Mouse (Mus musculus) neural tube, embryonic 13.5 days (tissue): Measurements from ENCODE around the gene Serinc2. TPM values are rescaled to one million over a fixed set of nuclear protein-coding genes. Genes with fewer than 3 reads are reported as not detected.
"Not testable (repeated sequence)": the region's sequence is repeated elsewhere in the genome, so short reads cannot be mapped to it uniquely, and the experiment has no call there.

Experiments
- ATAC-seq: fragments of 200-750 bp; cut with Nextera tagmentation; 2 replicates; pipeline ENCODE4 v1.8.0; 2017; ENCODE audit warnings: low read depth, mild to moderate bottlenecking, moderate TSS enrichment, moderate library complexity
- H3K27ac ChIP-seq: fragments of 300-500 bp; sonication (generic); replicated peaks from 2 replicates; pipeline ENCODE4 v1.5.1; 2015; ENCODE audit warnings: moderate library complexity, mild to moderate bottlenecking, inconsistent platforms
- H3K27me3 ChIP-seq: fragments of 300-500 bp; sonication (generic); 2 replicates; pipeline ENCODE4 v1.6.1; 2015; ENCODE audit warnings: mild to moderate bottlenecking, inconsistent platforms
- H3K36me3 ChIP-seq: fragments of 300-500 bp; sonication (generic); 2 replicates; pipeline ENCODE4 v1.6.1; 2015; ENCODE audit warnings: mild to moderate bottlenecking, inconsistent platforms
- H3K4me1 ChIP-seq: fragments of 300-500 bp; sonication (generic); replicated peaks from 2 replicates; pipeline ENCODE4 v1.6.1; 2015; ENCODE audit warnings: inconsistent platforms
- H3K4me2 ChIP-seq: fragments of 300-500 bp; sonication (generic); 2 replicates; pipeline ENCODE4 v1.6.1; 2015; ENCODE audit warnings: inconsistent platforms, mild to moderate bottlenecking, moderate library complexity
- H3K4me3 ChIP-seq: fragments of 300-500 bp; sonication (generic); 2 replicates; pipeline ENCODE4 v1.5.1; 2015; ENCODE audit warnings: mild to moderate bottlenecking, inconsistent platforms
- H3K9ac ChIP-seq: fragments of 300-500 bp; sonication (generic); 2 replicates; pipeline ENCODE4 v1.6.1; 2015; ENCODE audit warnings: moderate library complexity, mild to moderate bottlenecking, inconsistent platforms
- H3K9me3 ChIP-seq: fragments of 300-500 bp; sonication (generic); 2 replicates; pipeline ENCODE4 v1.6.1; 2016; ENCODE audit warnings: inconsistent platforms
- WGBS: fragments of 180-500 bp; shearing (Covaris S2); methylation state at CpG from one replicate; pipeline ENCODE4 v1.1.7; 2015; 5-methylcytosine and 5-hydroxymethylcytosine counted together
- polyA plus RNA-seq: library from polyadenylated mRNA; unstranded; fragments of >200 nt; fragmentation: Nextera tagmentation; extraction: Ambion mirVana; gene quantifications from 2 replicates; pipeline ENCODE4 v1.2.1, GENCODE M21; 2015

Gene Serinc2
- polyA plus RNA-seq, 1 experiment from 2014 or later, result 53.5 TPM

GRCm38 (mm10) chr4:130251172-130251705 lies 27.8 kb downstream of the Serinc2 start:
- H3K27ac ChIP-seq, result no peak overlapping the region
- H3K9me3 ChIP-seq, result no peaks in the 10 kb centered on the region
- no peak overlapping the region for H3K4me3 ChIP-seq
- no peak overlapping the region for H3K9ac ChIP-seq
- WGBS, result 35% methylated on average over 7 of the region's 7 CpGs
- ATAC-seq, result no peak
- H3K27me3 ChIP-seq, result no peaks in the 10 kb centered on the region
- no peaks in the 10 kb centered on the region for H3K4me1 ChIP-seq
- peaks cover 53% of the 10 kb centered on the region for H3K36me3 ChIP-seq
- no peak overlapping the region for H3K4me2 ChIP-seq

DNA sequence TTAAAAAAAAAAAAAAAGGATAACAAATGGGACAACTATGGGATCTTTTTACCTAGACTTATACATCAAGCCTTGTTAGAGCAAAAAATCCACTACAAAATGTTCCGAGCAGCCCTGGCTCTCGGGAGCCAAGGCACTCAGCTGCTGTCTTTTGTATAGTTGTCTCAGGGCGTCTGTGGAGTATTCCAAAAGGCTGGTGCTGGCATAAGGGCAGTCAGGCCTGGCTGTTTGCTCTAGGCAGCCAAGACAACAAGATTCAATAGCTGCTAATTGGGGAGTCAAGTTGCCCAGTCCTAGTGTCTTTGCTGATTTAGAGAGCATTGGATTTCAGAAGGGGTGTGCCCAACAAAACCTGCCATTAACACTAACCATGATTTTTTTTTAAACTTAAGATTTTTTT lies 30.4 kb downstream of the Serinc2 start:
- ATAC-seq, result no peak
- no peaks in the 10 kb centered on the region for H3K27me3 ChIP-seq
- no peak overlapping the region for H3K9ac ChIP-seq
- H3K27ac ChIP-seq, result no peak overlapping the region
- no peaks in the 10 kb centered on the region for H3K9me3 ChIP-seq
- no peak overlapping the region for H3K4me2 ChIP-seq
- peaks cover 27% of the 10 kb centered on the region for H3K36me3 ChIP-seq
- no peak overlapping the region for H3K4me3 ChIP-seq
- H3K4me1 ChIP-seq, result no peaks in the 10 kb centered on the region
- 61% methylated on average over 3 of the region's 3 CpGs for WGBS

DNA sequence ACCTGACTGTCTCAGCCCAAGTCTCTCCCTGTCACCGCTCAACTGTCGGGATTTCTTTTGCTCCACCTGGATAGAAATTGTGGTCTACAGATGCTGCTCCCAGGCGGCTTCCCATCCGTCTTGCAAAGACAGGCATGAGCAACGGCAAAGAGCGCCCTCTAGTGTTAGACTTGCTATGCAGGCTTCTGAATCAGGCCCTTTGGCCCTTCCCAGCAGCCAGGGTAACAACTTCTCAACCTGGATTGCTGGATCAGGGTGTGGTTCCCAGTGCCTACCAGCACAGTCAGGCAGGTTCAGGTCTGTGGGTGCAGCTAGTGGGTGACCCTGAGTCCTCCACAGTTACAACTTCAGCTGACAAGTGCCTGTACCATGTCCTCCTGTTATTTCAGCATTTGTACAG lies 32.9 kb downstream of the Serinc2 start:
- Histone ChIP-seq H3K9me3 (no peaks in the 10 kb centered on the region), H3K36me3 (peaks cover 5% of the 10 kb centered on the region; the same call in 1 of the 2 replicates), H3K4me1 (no peaks in the 10 kb centered on the region), H3K9ac (no peak overlapping the region), H3K27me3 (no peaks in the 10 kb centered on the region), H3K4me3 (no peak overlapping the region), H3K27ac (no peak overlapping the region), H3K4me2 (no peak overlapping the region)
- no peak for ATAC-seq
- 2% methylated on average over 6 of the region's 6 CpGs for WGBS

GRCm38 (mm10) chr4:130244749-130245148 lies 34.3 kb downstream of the Serinc2 start:
- no peak for ATAC-seq
- Histone ChIP-seq H3K4me2 (no peak overlapping the region), H3K36me3 (no peaks in the 10 kb centered on the region), H3K27ac (no peak overlapping the region), H3K4me1 (no peaks in the 10 kb centered on the region), H3K27me3 (no peaks in the 10 kb centered on the region), H3K4me3 (no peak overlapping the region), H3K9me3 (no peaks in the 10 kb centered on the region), H3K9ac (no peak overlapping the region)
- 81% methylated on average over 8 of the region's 8 CpGs for WGBS

DNA sequence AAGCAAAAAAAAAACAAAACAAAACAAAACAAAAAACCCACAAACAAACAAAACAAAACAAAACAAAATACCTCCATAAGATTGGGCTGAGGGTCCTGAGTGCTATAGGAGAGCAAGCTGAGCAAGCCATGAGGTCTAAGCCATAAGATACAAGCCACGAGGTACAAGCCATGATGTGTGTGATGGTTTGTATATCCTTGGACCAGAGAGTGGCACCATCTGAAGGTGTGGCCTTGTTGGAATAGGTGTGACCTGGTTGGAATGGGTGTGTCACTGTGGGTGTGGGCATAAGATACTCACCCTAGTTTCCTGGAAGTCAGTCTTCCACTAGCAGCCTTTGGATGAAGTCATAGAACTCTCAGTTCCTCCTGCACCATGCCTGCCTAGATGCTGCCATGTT lies 35.4 kb downstream of the Serinc2 start:
- H3K27me3 ChIP-seq, H3K9me3 ChIP-seq, ATAC-seq, H3K27ac ChIP-seq, H3K4me3 ChIP-seq, H3K4me1 ChIP-seq, H3K36me3 ChIP-seq, H3K4me2 ChIP-seq, H3K9ac ChIP-seq: not testable (repeated sequence)
- WGBS, result 75% methylated on average over 1 of the region's 1 CpGs

GRCm38 (mm10) chr4:130242956-130243355 lies 36.0 kb downstream of the Serinc2 start:
- no peak overlapping the region for H3K27ac ChIP-seq
- H3K4me1 ChIP-seq, result no peaks in the 10 kb centered on the region
- H3K4me2 ChIP-seq, result no peak overlapping the region
- H3K4me3 ChIP-seq, result no peak overlapping the region
- no peaks in the 10 kb centered on the region for H3K9me3 ChIP-seq
- H3K9ac ChIP-seq, result no peak overlapping the region
- H3K27me3 ChIP-seq, result no peaks in the 10 kb centered on the region
- ATAC-seq, result no peak
- no peaks in the 10 kb centered on the region for H3K36me3 ChIP-seq
- 88% methylated on average over 5 of the region's 5 CpGs for WGBS

- 33% methylated on average over 5 of the region's 5 CpGs for WGBS
- Histone ChIP-seq H3K9ac (no peak overlapping the region), H3K36me3 (no peaks in the 10 kb centered on the region), H3K4me3 (no peak overlapping the region), H3K4me1 (peaks cover 5% of the 10 kb centered on the region; the same call in 1 of the 2 replicates), H3K27ac (no peak overlapping the region), H3K9me3 (no peaks in the 10 kb centered on the region), H3K4me2 (no peak overlapping the region), H3K27me3 (no peaks in the 10 kb centered on the region)
- ATAC-seq, result no peak
Observed at GRCm38 (mm10) chr4:130240695-130241094, 38.3 kb downstream of the Serinc2 start.

DNA sequence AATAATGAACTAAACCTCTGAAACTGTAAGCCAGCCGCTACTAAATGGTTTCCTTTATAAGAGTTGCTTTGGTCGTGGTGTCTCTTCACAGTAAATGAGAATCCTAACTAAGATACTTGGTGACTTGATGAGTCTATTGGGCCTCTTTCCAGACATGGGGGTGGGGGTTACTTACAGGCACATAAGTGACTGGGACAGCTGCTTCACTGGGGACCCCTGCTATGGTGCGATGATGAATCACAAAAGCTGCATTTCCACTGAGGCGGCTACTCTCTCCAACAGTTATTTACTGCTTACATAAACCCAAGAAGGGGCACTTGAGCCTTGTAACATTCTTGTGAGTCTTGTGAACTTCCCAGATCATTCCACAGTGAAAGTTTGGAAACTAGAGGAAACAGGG lies 41.4 kb downstream of the Serinc2 start:
- Histone ChIP-seq H3K27ac (no peak overlapping the region), H3K36me3 (no peaks in the 10 kb centered on the region), H3K9me3 (no peaks in the 10 kb centered on the region), H3K27me3 (no peaks in the 10 kb centered on the region), H3K4me2 (no peak overlapping the region), H3K9ac (no peak overlapping the region), H3K4me1 (peaks cover 5% of the 10 kb centered on the region; the same call in 1 of the 2 replicates), H3K4me3 (no peak overlapping the region)
- no peak for ATAC-seq
- WGBS, result 63% methylated on average over 4 of the region's 4 CpGs

DNA sequence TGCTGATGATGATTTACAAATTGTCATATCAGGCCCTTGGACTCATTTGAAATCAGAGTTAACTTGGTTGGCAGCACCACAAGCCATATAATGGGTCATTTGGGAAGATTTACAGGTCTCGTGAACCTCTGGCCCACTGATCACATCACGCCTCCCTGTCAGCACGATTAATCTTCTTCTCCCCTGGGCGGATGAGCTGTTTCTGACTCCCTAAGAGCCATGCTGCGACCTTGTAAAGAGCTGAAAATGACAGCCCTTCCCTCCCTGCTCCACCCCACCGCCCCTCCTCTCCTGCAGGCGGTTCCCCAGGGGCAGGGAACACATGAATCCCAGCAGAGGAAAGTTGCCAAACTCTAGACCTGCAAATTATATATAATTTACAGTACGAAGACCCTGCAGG lies 42.6 kb downstream of the Serinc2 start:
- Histone ChIP-seq H3K36me3 (no peaks in the 10 kb centered on the region), H3K4me1 (peaks cover 5% of the 10 kb centered on the region; the same call in 1 of the 2 replicates), H3K9me3 (no peaks in the 10 kb centered on the region), H3K4me2 (no peak overlapping the region), H3K27ac (no peak overlapping the region), H3K9ac (no peak overlapping the region), H3K27me3 (no peaks in the 10 kb centered on the region), H3K4me3 (no peak overlapping the region)
- 34% methylated on average over 8 of the region's 8 CpGs for WGBS
- no peak for ATAC-seq

DNA sequence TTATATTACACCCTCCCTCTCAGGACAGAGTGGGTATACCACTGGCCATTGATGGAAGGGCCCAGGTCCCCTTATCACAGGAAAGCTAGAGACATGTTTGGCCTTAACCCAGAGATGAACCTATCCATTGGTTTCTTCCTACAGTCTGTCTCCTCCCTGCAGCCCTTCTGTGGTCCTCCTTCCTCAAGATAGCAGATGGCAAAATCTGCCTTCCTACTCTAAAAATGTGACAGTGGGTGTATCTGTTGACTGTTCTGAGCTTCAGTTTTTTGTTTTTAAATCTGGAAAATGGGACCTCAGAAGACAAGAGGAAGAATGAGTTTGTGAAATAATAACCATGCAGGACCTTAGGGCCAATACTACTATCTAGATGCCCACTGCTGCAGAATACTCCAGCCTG lies 54.9 kb downstream of the Serinc2 start:
- Histone ChIP-seq H3K9ac (no peak overlapping the region), H3K4me2 (no peak overlapping the region), H3K9me3 (no peaks in the 10 kb centered on the region), H3K27ac (no peak overlapping the region), H3K27me3 (no peaks in the 10 kb centered on the region), H3K4me3 (no peak overlapping the region), H3K36me3 (no peaks in the 10 kb centered on the region), H3K4me1 (no peaks in the 10 kb centered on the region)
- no peak for ATAC-seq

DNA sequence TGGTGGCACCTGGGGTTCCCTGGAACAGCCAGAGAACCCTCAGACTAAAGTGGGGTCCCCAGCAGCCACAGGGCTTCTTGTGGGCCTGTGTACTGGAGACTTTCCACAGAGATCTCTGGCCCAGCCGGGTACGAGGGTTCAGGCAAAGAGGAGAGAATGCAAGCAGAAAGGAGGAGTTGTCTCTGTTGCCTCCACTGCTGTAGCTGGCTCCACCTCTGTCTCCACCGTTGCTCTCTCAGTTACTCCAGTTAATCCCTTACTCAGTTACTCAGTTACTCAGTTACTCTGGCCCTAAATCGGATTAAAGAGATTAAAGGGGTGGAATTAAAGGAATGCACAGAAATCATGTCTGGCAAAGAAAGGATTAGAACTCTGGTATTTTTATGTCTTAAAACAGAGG lies 56.8 kb downstream of the Serinc2 start, which contains the start of gene Gm853:
Gene Gm853, minus strand, starts transcription at position 223 of the 400 bp plus-strand sequence.
- Histone ChIP-seq H3K27ac (no peak within 1 kb of the TSS), H3K4me2 (no peak within 1 kb of the TSS), H3K9ac (no peak within 1 kb of the TSS), H3K9me3 (no peaks in the 10 kb centered on the region), H3K4me3 (no peak within 1 kb of the TSS), H3K4me1 (no peaks in the 10 kb centered on the region), H3K27me3 (no peaks in the 10 kb centered on the region), H3K36me3 (no peaks in the 10 kb centered on the region)
- ATAC-seq, result no peak
- 68% methylated on average over 4 of the region's 4 CpGs for WGBS

DNA sequence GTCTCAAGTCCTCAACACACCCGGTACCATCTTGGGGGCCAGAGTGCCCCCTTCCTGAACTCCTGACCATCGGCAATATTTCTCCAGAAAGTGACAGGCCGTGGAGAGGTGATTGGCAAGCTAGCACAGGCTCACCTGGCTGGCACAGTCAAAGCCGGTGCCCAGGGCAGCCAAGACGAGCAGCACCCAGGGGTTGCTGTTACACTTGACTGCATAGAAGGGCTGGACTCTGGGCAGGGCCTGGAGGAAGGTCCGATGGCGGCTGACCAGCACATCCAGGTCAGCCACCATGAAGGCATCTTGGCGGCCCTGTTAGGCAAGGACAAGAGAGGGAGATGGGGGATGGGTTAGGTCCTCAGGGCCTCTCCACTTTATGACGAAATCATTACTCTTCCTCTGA lies 58.8 kb downstream of the Serinc2 start:
- no peaks in the 10 kb centered on the region for H3K27me3 ChIP-seq
- no peaks in the 10 kb centered on the region for H3K36me3 ChIP-seq
- no peak overlapping the region for H3K27ac ChIP-seq
- H3K9me3 ChIP-seq, result no peaks in the 10 kb centered on the region
- H3K4me3 ChIP-seq, result no peak overlapping the region
- WGBS, result 81% methylated on average over 9 of the region's 9 CpGs
- no peak overlapping the region for H3K4me2 ChIP-seq
- no peak overlapping the region for H3K9ac ChIP-seq
- ATAC-seq, result no peak
- H3K4me1 ChIP-seq, result no peaks in the 10 kb centered on the region

DNA sequence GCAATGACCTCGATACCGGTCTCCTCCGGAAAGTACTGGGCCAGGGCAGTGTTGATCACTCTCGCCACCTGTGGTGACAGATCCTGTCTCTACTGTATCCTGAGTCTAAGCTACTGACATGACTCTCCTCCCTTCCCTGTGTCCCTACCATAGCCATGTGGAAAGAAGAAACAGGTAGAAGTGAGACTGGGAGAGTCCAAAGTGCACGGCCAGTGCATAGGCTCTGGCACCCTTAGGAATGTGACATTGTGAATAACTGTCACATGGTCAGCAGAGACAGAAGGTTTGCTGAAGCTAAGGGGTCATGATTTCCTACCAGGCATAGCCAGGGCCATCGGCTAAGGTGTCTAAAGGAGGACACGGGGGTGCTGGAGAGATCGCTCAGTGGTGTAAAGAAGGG lies 63.6 kb downstream of the Serinc2 start:
- 94% methylated on average over 8 of the region's 8 CpGs for WGBS
- Histone ChIP-seq H3K9me3 (no peaks in the 10 kb centered on the region), H3K4me3 (no peak overlapping the region), H3K27ac (no peak overlapping the region), H3K27me3 (no peaks in the 10 kb centered on the region), H3K4me2 (no peak overlapping the region), H3K9ac (no peak overlapping the region), H3K4me1 (no peaks in the 10 kb centered on the region), H3K36me3 (no peaks in the 10 kb centered on the region)
- no peak for ATAC-seq
